Mouse (Mus musculus): ENCODE data around the gene Gabbr2. TPM values are rescaled to one million over a fixed set of nuclear protein-coding genes. Genes with fewer than 3 reads are reported as not detected.
A peak's percentile ranks its signal among the peaks of the same experiment; 100 is the strongest.

The Gabbr2 gene
- polyA plus RNA-seq (2015; fragmentation: Nextera tagmentation; extraction: Ambion mirVana) = 0.04 and 0.06 TPM in 2 replicates

- Histone ChIP-seq H3K9me3 (replicated peaks) (no peaks in the 10 kb centered on the region), H3K9ac (no peak within 1 kb of the TSS), H3K4me2 (peak within 1 kb of the TSS; percentile 83), H3K4me1 (replicated peaks) (peaks cover 23% of the 10 kb centered on the region), H3K27ac (no peak within 1 kb of the TSS), H3K4me3 (peak within 1 kb of the TSS; percentile 51), H3K36me3 (no peaks in the 10 kb centered on the region), H3K27me3 (peaks cover 88% of the 10 kb centered on the region)
- ATAC-seq (replicated peaks; ENCODE audit: insufficient number of reproducible peaks, insufficient read depth, low FRiP score, low read depth) = 0 out of 2 replicates have a peak, but pooled peaks have one; percentile 29
- WGBS = 1% methylated on average over 100 of the region's 134 CpGs
Measured at GRCm38 (mm10) chr4:46991016-46991958, at the start of gene Gabbr2. Gabbr2 (minus strand) TSS chr4:46991873.

GRCm38 (mm10) chr4:47039586-47039985, 47.9 kb upstream of the Gabbr2 start:
- H3K36me3 ChIP-seq = no peaks in the 10 kb centered on the region
- 85% methylated on average over 10 of the region's 10 CpGs for WGBS
- H3K4me3 ChIP-seq = no peak overlapping the region
- H3K4me1 ChIP-seq (replicated peaks) = no peaks in the 10 kb centered on the region
- H3K9ac ChIP-seq = no peak overlapping the region
- H3K27ac ChIP-seq = no peak overlapping the region
- H3K9me3 ChIP-seq (replicated peaks) = no peaks in the 10 kb centered on the region
- 0 out of 2 replicates have a peak, but pooled peaks cover 5% of the 10 kb centered on the region for H3K27me3 ChIP-seq
- H3K4me2 ChIP-seq = no peak overlapping the region
- ATAC-seq (replicated peaks; ENCODE audit: insufficient number of reproducible peaks, insufficient read depth, low FRiP score, low read depth) = no peak

GRCm38 (mm10) chr4:47037321-47037657, 45.6 kb upstream of the Gabbr2 start:
- Histone ChIP-seq H3K4me1 (replicated peaks) (no peaks in the 10 kb centered on the region), H3K9me3 (replicated peaks) (no peaks in the 10 kb centered on the region), H3K9ac (no peak overlapping the region), H3K4me3 (no peak overlapping the region), H3K27me3 (0 out of 2 replicates have a peak, but pooled peaks cover 5% of the 10 kb centered on the region), H3K36me3 (no peaks in the 10 kb centered on the region), H3K27ac (no peak overlapping the region), H3K4me2 (no peak overlapping the region)
- 17% methylated on average over 5 of the region's 5 CpGs for WGBS
- ATAC-seq (replicated peaks; ENCODE audit: insufficient number of reproducible peaks, insufficient read depth, low FRiP score, low read depth) = no peak

- Histone ChIP-seq H3K9me3 (replicated peaks) (no peaks in the 10 kb centered on the region), H3K4me3 (no peak overlapping the region), H3K27ac (no peak overlapping the region), H3K27me3 (0 out of 2 replicates have a peak, but pooled peaks cover 5% of the 10 kb centered on the region), H3K9ac (no peak overlapping the region), H3K36me3 (no peaks in the 10 kb centered on the region), H3K4me2 (no peak overlapping the region), H3K4me1 (replicated peaks) (no peaks in the 10 kb centered on the region)
- no peak for ATAC-seq (replicated peaks; ENCODE audit: insufficient number of reproducible peaks, insufficient read depth, low FRiP score, low read depth)
- 60% methylated on average over 13 of the region's 13 CpGs for WGBS
Measured at GRCm38 (mm10) chr4:47036486-47037320, 45.0 kb upstream of the Gabbr2 start.

- 77% methylated on average over 14 of the region's 14 CpGs for WGBS
- H3K27me3 ChIP-seq = 0 out of 2 replicates have a peak, but pooled peaks cover 5% of the 10 kb centered on the region
- no peak for ATAC-seq (replicated peaks; ENCODE audit: insufficient number of reproducible peaks, insufficient read depth, low FRiP score, low read depth)
Measured at GRCm38 (mm10) chr4:47035536-47035935, 43.9 kb upstream of the Gabbr2 start.

GRCm38 (mm10) chr4:47032171-47032570, 40.5 kb upstream of the Gabbr2 start:
- no peak overlapping the region for H3K27ac ChIP-seq
- H3K4me2 ChIP-seq = no peak overlapping the region
- no peak for ATAC-seq (replicated peaks; ENCODE audit: insufficient number of reproducible peaks, insufficient read depth, low FRiP score, low read depth)
- no peaks in the 10 kb centered on the region for H3K9me3 ChIP-seq (replicated peaks)
- H3K36me3 ChIP-seq = no peaks in the 10 kb centered on the region
- H3K9ac ChIP-seq = no peak overlapping the region
- 0 out of 2 replicates have a peak, but pooled peaks cover 5% of the 10 kb centered on the region for H3K27me3 ChIP-seq
- H3K4me3 ChIP-seq = no peak overlapping the region
- no peaks in the 10 kb centered on the region for H3K4me1 ChIP-seq (replicated peaks)
- WGBS = 85% methylated on average over 8 of the region's 8 CpGs

More at GRCm38 (mm10) chr4:47035536-47035935, 43.9 kb upstream of the Gabbr2 start:
- Histone ChIP-seq H3K4me3 (no peak overlapping the region), H3K36me3 (no peaks in the 10 kb centered on the region), H3K27ac (no peak overlapping the region), H3K4me1 (replicated peaks) (no peaks in the 10 kb centered on the region), H3K9ac (no peak overlapping the region), H3K9me3 (replicated peaks) (no peaks in the 10 kb centered on the region), H3K4me2 (no peak overlapping the region)

- no peak overlapping the region for H3K27ac ChIP-seq
- no peaks in the 10 kb centered on the region for H3K4me1 ChIP-seq (replicated peaks)
- no peaks in the 10 kb centered on the region for H3K27me3 ChIP-seq
- no peaks in the 10 kb centered on the region for H3K9me3 ChIP-seq (replicated peaks)
- no peak overlapping the region for H3K4me2 ChIP-seq
- no peak overlapping the region for H3K9ac ChIP-seq
- H3K4me3 ChIP-seq = no peak overlapping the region
- H3K36me3 ChIP-seq = no peaks in the 10 kb centered on the region
- no peak for ATAC-seq (replicated peaks; ENCODE audit: insufficient number of reproducible peaks, insufficient read depth, low FRiP score, low read depth)
- WGBS = 67% methylated on average over 5 of the region's 5 CpGs
Measured at GRCm38 (mm10) chr4:47028791-47029190, 37.1 kb upstream of the Gabbr2 start.

- Histone ChIP-seq H3K4me3 (no peak overlapping the region), H3K9ac (no peak overlapping the region), H3K9me3 (replicated peaks) (no peaks in the 10 kb centered on the region), H3K27ac (no peak overlapping the region), H3K4me1 (replicated peaks) (no peaks in the 10 kb centered on the region), H3K36me3 (no peaks in the 10 kb centered on the region), H3K27me3 (no peaks in the 10 kb centered on the region), H3K4me2 (no peak overlapping the region)
- no peak for ATAC-seq (replicated peaks; ENCODE audit: insufficient number of reproducible peaks, insufficient read depth, low FRiP score, low read depth)
- WGBS = 60% methylated on average over 6 of the region's 6 CpGs
Measured at GRCm38 (mm10) chr4:47023949-47024348, 32.3 kb upstream of the Gabbr2 start.

GRCm38 (mm10) chr4:47022804-47023603, 31.3 kb upstream of the Gabbr2 start:
- Histone ChIP-seq H3K9ac (no peak overlapping the region), H3K4me2 (no peak overlapping the region), H3K4me1 (replicated peaks) (no peaks in the 10 kb centered on the region), H3K4me3 (no peak overlapping the region), H3K9me3 (replicated peaks) (no peaks in the 10 kb centered on the region), H3K36me3 (no peaks in the 10 kb centered on the region), H3K27me3 (no peaks in the 10 kb centered on the region), H3K27ac (no peak overlapping the region)
- ATAC-seq (replicated peaks; ENCODE audit: insufficient number of reproducible peaks, insufficient read depth, low FRiP score, low read depth) = no peak
- 50% methylated on average over 10 of the region's 10 CpGs for WGBS

- Histone ChIP-seq H3K27me3 (no peaks in the 10 kb centered on the region), H3K9me3 (replicated peaks) (no peaks in the 10 kb centered on the region), H3K4me3 (no peak overlapping the region), H3K36me3 (no peaks in the 10 kb centered on the region), H3K9ac (no peak overlapping the region), H3K4me1 (replicated peaks) (no peaks in the 10 kb centered on the region), H3K27ac (no peak overlapping the region), H3K4me2 (no peak overlapping the region)
- 19% methylated on average over 5 of the region's 5 CpGs for WGBS
- no peak for ATAC-seq (replicated peaks; ENCODE audit: insufficient number of reproducible peaks, insufficient read depth, low FRiP score, low read depth)
Measured at GRCm38 (mm10) chr4:47020563-47020962, 28.9 kb upstream of the Gabbr2 start.

Measured in heart, embryonic 15.5 days (tissue).